Mouse (Mus musculus) intestine, postnatal 0 days (tissue): ENCODE measurements at regions not wholly inside any gene's neighbourhood (a gene's known extent, or its start where the extent isn't known, plus 50 kb on each side); places are given as distances from the start of the nearest gene placed in this dataset.

ENCODE experiments used
- ATAC-seq: fragments of 200-750 bp; cut with Nextera tagmentation; 2 replicates; pipeline ENCODE4 v1.8.0; 2017; ENCODE audit warnings: mild to moderate bottlenecking, moderate TSS enrichment, moderate library complexity
- H3K27ac ChIP-seq: fragments of 300-500 bp; sonication (generic); 2 replicates; pipeline ENCODE4 v1.5.1; 2014; ENCODE audit warnings: mild to moderate bottlenecking, low read depth, low read length, moderate library complexity
- H3K27me3 ChIP-seq: fragments of 300-500 bp; sonication (generic); replicated peaks from 2 replicates; pipeline ENCODE4 v1.6.1; 2014; ENCODE audit warnings: low read length, mixed read lengths; ENCODE audit not compliant: control insufficient read depth, insufficient read depth
- H3K36me3 ChIP-seq: fragments of 300-500 bp; sonication (generic); 2 replicates; pipeline ENCODE4 v1.6.1; 2014; ENCODE audit warnings: mild to moderate bottlenecking, moderate library complexity; ENCODE audit not compliant: control insufficient read depth, insufficient read depth
- H3K4me1 ChIP-seq: fragments of 300-500 bp; sonication (generic); replicated peaks from 2 replicates; pipeline ENCODE4 v1.6.1; 2014; ENCODE audit warnings: antibody characterized with exemption, low read length, mixed read lengths; ENCODE audit not compliant: control insufficient read depth, insufficient read depth
- H3K4me2 ChIP-seq: fragments of 300-500 bp; sonication (generic); replicated peaks from 2 replicates; pipeline ENCODE4 v1.6.1; 2014; ENCODE audit warnings: low read depth, mild to moderate bottlenecking, moderate library complexity
- H3K4me3 ChIP-seq: fragments of 300-500 bp; sonication (generic); 2 replicates; pipeline ENCODE4 v1.5.1; 2014; ENCODE audit warnings: low read depth, low read length
- H3K9ac ChIP-seq: fragments of 300-500 bp; sonication (generic); 2 replicates; pipeline ENCODE4 v1.6.1; 2014; ENCODE audit warnings: mild to moderate bottlenecking, low read depth, low read length
- H3K9me3 ChIP-seq: fragments of 300-500 bp; sonication (generic); 2 replicates; pipeline ENCODE4 v1.6.1; 2016; ENCODE audit warnings: mixed run types; ENCODE audit not compliant: control insufficient read depth
- CTCF ChIP-seq: sonication (generic); IDR thresholded peaks from 2 replicates; pipeline ENCODE4 v1.5.1; 2016; ENCODE audit warnings: low read depth, mild to moderate bottlenecking, control low read depth, antibody characterized with exemption, moderate library complexity
- WGBS: fragments of 180-500 bp; shearing (Covaris S2); extraction: QIAGEN DNeasy Blood & Tissue Kit; methylation state at CpG from one replicate; pipeline ENCODE4 v1.1.7; 2014; 5-methylcytosine and 5-hydroxymethylcytosine counted together

- Histone ChIP-seq H3K9ac (no peak overlapping the region), H3K9me3 (no peaks in the 10 kb centered on the region), H3K27ac (no peak overlapping the region), H3K4me2 (no peak overlapping the region), H3K4me3 (no peak overlapping the region), H3K36me3 (no peaks in the 10 kb centered on the region), H3K27me3 (no peaks in the 10 kb centered on the region), H3K4me1 (no peaks in the 10 kb centered on the region)
- TF ChIP-seq CTCF = no peak
- no peak for ATAC-seq
- WGBS = 72% methylated on average over 5 of the region's 5 CpGs
Observed at GRCm38 (mm10) chr10:92453550-92453949, 268.7 kb downstream of the Nedd1 start.

DNA sequence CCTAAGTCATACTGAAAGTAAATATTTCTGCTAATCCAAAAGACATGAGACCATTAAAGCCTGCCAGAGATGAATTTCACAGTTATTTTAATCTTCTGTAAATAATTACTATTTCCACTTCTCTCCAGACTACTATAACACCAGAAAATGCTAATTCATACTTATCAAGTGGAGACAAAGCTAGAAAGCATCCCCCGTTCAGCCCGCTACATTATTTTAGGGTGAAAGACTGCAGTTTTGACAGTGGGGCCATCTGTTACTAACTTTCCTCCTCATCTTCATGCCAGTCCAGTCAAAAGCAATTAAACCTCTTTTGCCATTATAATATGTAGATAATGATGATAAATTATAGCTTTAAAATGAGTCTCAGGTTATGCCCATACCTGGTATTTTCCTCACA is 276.3 kb downstream of the Nedd1 start:
- Histone ChIP-seq H3K36me3 (no peaks in the 10 kb centered on the region), H3K4me1 (no peaks in the 10 kb centered on the region), H3K9me3 (no peaks in the 10 kb centered on the region), H3K27me3 (no peaks in the 10 kb centered on the region), H3K4me3 (no peak overlapping the region), H3K4me2 (no peak overlapping the region), H3K27ac (no peak overlapping the region), H3K9ac (no peak overlapping the region)
- no peak for ATAC-seq
- WGBS = 74% methylated on average over 2 of the region's 2 CpGs
- no peak for TF ChIP-seq CTCF

GRCm38 (mm10) chr10:92438621-92439394 is 283.4 kb downstream of the Nedd1 start:
- Histone ChIP-seq H3K9me3 (no peaks in the 10 kb centered on the region), H3K9ac (no peak overlapping the region), H3K27ac (no peak overlapping the region), H3K4me1 (no peaks in the 10 kb centered on the region), H3K27me3 (no peaks in the 10 kb centered on the region), H3K36me3 (no peaks in the 10 kb centered on the region), H3K4me3 (no peak overlapping the region), H3K4me2 (no peak overlapping the region)
- WGBS = 64% methylated on average over 8 of the region's 8 CpGs
- no peak for ATAC-seq
- TF ChIP-seq CTCF = no peak

GRCm38 (mm10) chr10:92429256-92429655 is 293.0 kb downstream of the Nedd1 start:
- 57% methylated on average over 7 of the region's 7 CpGs for WGBS
- no peak for TF ChIP-seq CTCF
- Histone ChIP-seq H3K4me3 (no peak overlapping the region), H3K27ac (no peak overlapping the region), H3K4me1 (no peaks in the 10 kb centered on the region), H3K27me3 (no peaks in the 10 kb centered on the region), H3K36me3 (no peaks in the 10 kb centered on the region), H3K9me3 (no peaks in the 10 kb centered on the region), H3K4me2 (no peak overlapping the region), H3K9ac (no peak overlapping the region)
- no peak for ATAC-seq

- Histone ChIP-seq H3K4me1 (no peaks in the 10 kb centered on the region), H3K9me3 (no peaks in the 10 kb centered on the region), H3K27me3 (no peaks in the 10 kb centered on the region), H3K9ac (no peak overlapping the region), H3K4me3 (no peak overlapping the region), H3K27ac (no peak overlapping the region), H3K4me2 (no peak overlapping the region), H3K36me3 (no peaks in the 10 kb centered on the region)
- no peak for ATAC-seq
- WGBS = 42% methylated on average over 4 of the region's 4 CpGs
- no peak for TF ChIP-seq CTCF
Observed at GRCm38 (mm10) chr10:92428026-92428425, 294.2 kb downstream of the Nedd1 start.

DNA sequence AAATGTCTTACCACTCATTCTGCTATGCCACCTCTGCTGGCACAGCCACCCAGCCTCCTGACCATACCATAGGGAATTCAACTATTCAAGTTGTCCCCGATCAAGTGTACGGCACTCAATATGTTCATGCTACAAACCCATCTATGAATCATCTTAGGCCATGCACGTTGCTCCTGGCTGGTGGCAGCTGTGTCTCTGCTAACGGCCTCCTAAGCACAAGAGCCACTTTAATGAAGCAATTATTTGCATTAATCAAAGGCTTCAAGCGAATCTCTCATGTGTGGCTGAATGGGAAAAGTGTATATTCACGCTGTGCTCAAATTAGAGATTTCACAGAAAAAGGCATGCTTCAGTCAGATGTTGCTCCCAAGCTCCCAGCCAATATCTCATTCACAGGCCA is 295.8 kb downstream of the Nedd1 start:
- no peaks in the 10 kb centered on the region for H3K4me1 ChIP-seq
- no peak overlapping the region for H3K9ac ChIP-seq
- no peaks in the 10 kb centered on the region for H3K36me3 ChIP-seq
- no peak for ATAC-seq
- no peaks in the 10 kb centered on the region for H3K27me3 ChIP-seq
- no peaks in the 10 kb centered on the region for H3K9me3 ChIP-seq
- no peak overlapping the region for H3K4me3 ChIP-seq
- no peak for TF ChIP-seq CTCF
- no peak overlapping the region for H3K4me2 ChIP-seq
- no peak overlapping the region for H3K27ac ChIP-seq
- WGBS = 85% methylated on average over 6 of the region's 6 CpGs
